Mouse (Mus musculus) stomach, embryonic 15.5 days (tissue): ENCODE measurements around the gene Cdk11b. TPM values are rescaled to one million over a fixed set of nuclear protein-coding genes. Genes with fewer than 3 reads are reported as not detected.
A peak's percentile ranks its signal among the peaks of the same experiment; 100 is the strongest.
"Not testable (repeated sequence)": the region's sequence is repeated elsewhere in the genome, so short reads cannot be mapped to it uniquely, and the experiment has no call there.

ENCODE experiments used
- ATAC-seq: fragments of 200-750 bp; cut with Nextera tagmentation; 2 replicates; pipeline ENCODE4 v1.8.0; 2017; ENCODE audit warnings: low read depth, moderate number of reproducible peaks, moderate TSS enrichment; ENCODE audit not compliant: insufficient read depth, low FRiP score
- H3K27ac ChIP-seq: fragments of 300-500 bp; sonication (generic); 2 replicates; pipeline ENCODE4 v1.5.1; 2015; ENCODE audit warnings: mild to moderate bottlenecking, inconsistent platforms
- H3K27me3 ChIP-seq: fragments of 300-500 bp; sonication (generic); replicated peaks from 2 replicates; pipeline ENCODE4 v1.6.1; 2015; ENCODE audit warnings: inconsistent platforms
- H3K36me3 ChIP-seq: fragments of 300-500 bp; sonication (generic); 2 replicates; pipeline ENCODE4 v1.6.1; 2015; ENCODE audit warnings: inconsistent platforms
- H3K4me1 ChIP-seq: fragments of 300-500 bp; sonication (generic); 2 replicates; pipeline ENCODE4 v1.6.1; 2015; ENCODE audit warnings: inconsistent platforms
- H3K4me2 ChIP-seq: fragments of 300-500 bp; sonication (generic); 2 replicates; pipeline ENCODE4 v1.6.1; 2015; ENCODE audit warnings: mild to moderate bottlenecking, inconsistent platforms
- H3K4me3 ChIP-seq: fragments of 300-500 bp; sonication (generic); replicated peaks from 2 replicates; pipeline ENCODE4 v1.5.1; 2015; ENCODE audit warnings: inconsistent platforms
- H3K9ac ChIP-seq: fragments of 300-500 bp; sonication (generic); 2 replicates; pipeline ENCODE4 v1.6.1; 2015; ENCODE audit warnings: inconsistent platforms
- H3K9me3 ChIP-seq: fragments of 300-500 bp; sonication (generic); 2 replicates; pipeline ENCODE4 v1.6.1; 2016; ENCODE audit warnings: inconsistent platforms
- WGBS: fragments of 180-500 bp; shearing (Covaris S2); methylation state at CpG from one replicate; pipeline ENCODE4 v1.1.7; 2015; 5-methylcytosine and 5-hydroxymethylcytosine counted together
- polyA plus RNA-seq: library from polyadenylated mRNA; unstranded; fragments of >200 nt; fragmentation: Nextera tagmentation; extraction: Ambion mirVana; gene quantifications from 2 replicates; pipeline ENCODE4 v1.2.1, GENCODE M21; 2015

Cdk11b gene
- polyA plus RNA-seq, 1 experiment from 2014 or later: 56.7 TPM

DNA sequence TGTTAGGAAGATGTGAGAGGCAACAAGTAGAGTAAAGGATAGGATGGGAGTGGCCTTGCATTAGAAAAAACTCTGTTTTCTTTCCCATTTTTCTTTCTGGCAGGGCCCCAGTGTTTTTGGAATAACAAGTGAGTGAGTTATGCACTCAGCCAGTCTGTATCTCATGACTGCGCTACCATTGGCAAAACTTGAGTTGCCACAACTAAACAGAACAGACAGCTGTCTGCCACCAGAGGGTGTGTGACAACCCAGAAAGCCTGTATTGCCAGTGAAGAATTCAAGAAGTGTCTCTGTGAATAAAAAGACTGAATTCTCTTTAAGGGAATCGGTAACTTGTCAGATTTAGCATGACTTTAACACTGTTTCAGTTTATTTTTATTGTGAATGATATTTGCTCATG lies 51.3 kb downstream of the Cdk11b start:
- Histone ChIP-seq H3K27ac (no peak overlapping the region), H3K36me3 (no peaks in the 10 kb centered on the region), H3K4me3 (no peak overlapping the region), H3K4me2 (no peak overlapping the region), H3K27me3 (no peaks in the 10 kb centered on the region), H3K4me1 (no peaks in the 10 kb centered on the region), H3K9me3 (no peaks in the 10 kb centered on the region), H3K9ac (no peak overlapping the region)
- 82% methylated on average over 2 of the region's 2 CpGs for WGBS
- no peak for ATAC-seq

DNA sequence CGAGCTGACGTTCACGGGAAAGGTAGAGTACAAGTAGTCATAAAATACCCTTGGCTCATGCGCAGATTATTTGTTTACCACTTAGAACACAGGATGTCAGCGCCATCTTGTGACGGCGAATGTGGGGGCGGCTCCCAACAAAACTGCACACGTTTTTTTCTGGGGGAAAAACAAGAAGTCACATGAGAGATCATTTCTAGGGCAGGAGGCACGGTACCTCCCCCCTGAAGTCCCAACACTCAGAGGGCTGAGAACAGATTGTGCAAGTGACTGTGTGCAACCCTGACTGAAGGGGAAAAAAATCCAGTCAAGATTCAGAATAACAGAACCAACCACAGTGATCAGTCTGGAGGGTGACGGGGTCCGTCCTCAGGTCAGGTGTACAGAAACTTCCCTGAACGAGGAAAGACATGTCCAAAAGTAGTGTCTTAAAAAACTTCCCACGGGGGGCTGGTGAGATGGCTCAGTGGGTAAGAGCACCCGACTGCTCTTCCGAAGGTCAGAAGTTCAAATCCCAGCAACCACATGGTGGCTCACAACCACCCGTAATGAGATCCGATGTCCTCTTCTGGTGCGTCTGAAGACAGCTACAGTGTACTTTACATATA lies 59.1 kb downstream of the Cdk11b start:
- not testable (repeated sequence) for H3K27me3 ChIP-seq

DNA sequence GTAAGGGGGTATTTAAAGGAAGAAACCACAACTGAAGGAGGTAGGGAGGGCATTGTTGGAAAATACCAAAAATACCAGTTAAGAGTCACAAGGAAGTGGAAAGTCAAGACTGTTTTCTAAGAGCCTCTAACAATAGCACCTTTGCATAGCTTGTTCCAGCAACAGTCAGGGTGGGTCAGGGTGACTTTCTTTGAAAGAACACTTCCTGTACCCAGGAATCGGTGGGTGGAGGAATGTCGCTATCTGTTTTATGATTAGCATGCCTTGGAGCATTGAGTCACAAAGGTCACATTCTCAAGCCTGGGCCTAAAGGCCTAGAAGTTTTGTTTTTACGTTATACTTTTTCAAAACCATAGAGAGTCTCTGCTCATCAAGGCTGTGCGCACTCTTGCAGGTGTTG lies 63.1 kb downstream of the Cdk11b start:
- ATAC-seq, H3K9ac ChIP-seq, H3K4me1 ChIP-seq, H3K36me3 ChIP-seq, H3K4me3 ChIP-seq, H3K27me3 ChIP-seq, H3K9me3 ChIP-seq, H3K4me2 ChIP-seq: not testable (repeated sequence)
- 68% methylated on average over 4 of the region's 4 CpGs for WGBS
- H3K27ac ChIP-seq: peak overlapping the region; percentile 33; the same call in 1 of the 2 replicates

More for the DNA sequence above, 59.1 kb downstream of the Cdk11b start:
- not testable (repeated sequence) for H3K27ac ChIP-seq, ATAC-seq, H3K9me3 ChIP-seq, H3K36me3 ChIP-seq, H3K4me2 ChIP-seq, H3K9ac ChIP-seq, H3K4me1 ChIP-seq, H3K4me3 ChIP-seq
- 89% methylated on average over 16 of the region's 19 CpGs for WGBS

DNA sequence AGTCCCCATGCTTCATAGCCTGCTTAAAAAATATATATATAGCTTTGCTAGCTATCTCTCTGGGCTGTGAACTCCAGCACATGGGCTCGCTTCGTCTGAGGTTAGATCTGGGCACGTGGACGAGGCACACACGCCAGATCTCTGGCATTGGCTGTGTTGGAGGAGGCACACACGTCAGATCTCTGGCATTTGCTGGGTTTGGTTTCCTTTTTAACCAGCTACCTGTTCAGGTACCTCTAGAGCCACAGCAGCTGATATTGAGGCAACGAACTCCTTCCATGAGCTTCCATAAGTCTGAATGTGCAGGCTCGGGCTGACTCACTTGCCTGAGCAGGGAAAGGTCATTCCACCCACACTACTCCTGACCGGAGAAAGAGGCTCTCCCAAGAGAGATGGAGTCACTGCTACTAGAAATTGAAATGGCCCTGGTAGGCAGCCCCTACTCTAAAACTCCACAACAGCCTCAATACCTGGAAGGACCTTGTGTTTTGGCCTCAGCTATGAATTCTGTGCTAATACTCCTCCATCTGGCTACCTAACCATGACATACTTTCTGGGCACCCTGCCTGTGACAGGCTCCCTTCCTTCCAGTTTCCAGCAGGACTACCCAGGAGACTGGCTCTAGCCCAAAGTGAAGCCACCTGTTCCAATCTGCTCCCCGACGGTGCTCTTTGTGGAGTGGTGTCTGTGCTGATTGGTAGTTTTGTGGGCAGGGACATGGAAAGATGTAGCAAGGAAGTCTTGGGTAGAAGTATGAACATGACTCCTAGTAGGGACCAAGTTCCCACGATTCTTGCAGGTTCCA lies 66.1 kb downstream of the Cdk11b start:
- Histone ChIP-seq H3K27ac (no peak overlapping the region), H3K9ac (no peak overlapping the region), H3K4me1 (peaks cover 12% of the 10 kb centered on the region), H3K4me2 (no peak overlapping the region), H3K9me3 (no peaks in the 10 kb centered on the region), H3K4me3 (no peak overlapping the region), H3K27me3 (0 out of 2 replicates have a peak, but pooled peaks cover 8% of the 10 kb centered on the region), H3K36me3 (no peaks in the 10 kb centered on the region)
- 80% methylated on average over 12 of the region's 12 CpGs for WGBS
- no peak for ATAC-seq

DNA sequence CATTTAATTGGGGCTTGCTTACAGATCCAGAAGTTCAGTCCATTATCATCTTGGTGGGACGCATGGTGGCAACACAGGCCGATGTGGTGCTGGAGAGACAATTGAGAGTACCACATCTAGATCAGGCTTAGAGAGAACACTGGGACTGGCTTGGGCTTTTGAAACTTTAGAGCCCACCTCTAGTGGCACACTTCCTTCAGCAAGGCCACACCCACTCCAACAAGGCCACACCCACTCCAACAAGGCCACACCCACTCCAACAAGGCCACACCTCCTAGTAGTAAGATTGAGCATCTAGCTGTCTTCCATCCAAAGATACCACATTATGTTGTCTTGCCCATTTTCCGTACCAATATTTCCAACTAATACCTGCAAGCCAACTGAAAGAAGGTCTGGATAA lies 67.8 kb downstream of the Cdk11b start:
- Histone ChIP-seq H3K36me3 (no peaks in the 10 kb centered on the region), H3K4me1 (peaks cover 16% of the 10 kb centered on the region), H3K4me2 (no peak overlapping the region), H3K9me3 (no peaks in the 10 kb centered on the region), H3K27me3 (0 out of 2 replicates have a peak, but pooled peaks cover 8% of the 10 kb centered on the region), H3K27ac (no peak overlapping the region), H3K4me3 (no peak overlapping the region), H3K9ac (no peak overlapping the region)
- WGBS: 94% methylated on average over 3 of the region's 3 CpGs
- no peak for ATAC-seq

DNA sequence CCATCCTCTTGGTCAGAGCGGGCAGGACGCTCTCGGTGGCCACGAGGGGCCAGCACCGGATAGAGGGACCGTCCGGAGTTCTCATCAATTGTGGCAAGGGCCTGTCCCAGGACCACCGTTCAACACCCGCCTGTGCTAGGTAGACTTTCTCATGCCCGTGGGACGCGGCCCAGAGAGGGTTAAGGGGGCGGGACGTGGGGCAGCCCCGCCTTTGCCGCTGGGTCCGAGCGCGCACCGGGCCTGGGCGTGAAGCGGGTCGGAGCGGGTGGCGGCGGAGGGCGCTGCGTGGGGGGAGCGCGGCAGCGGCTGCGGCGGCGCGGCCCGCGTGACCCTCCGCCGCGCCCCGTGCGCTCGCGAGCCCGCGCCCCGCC lies 69.4 kb downstream of the Cdk11b start, which contains the start of gene Fndc10:
Gene Fndc10 (plus strand): TSS at position 232 of the 371 bp plus-strand sequence.
- peak within 1 kb of the TSS; percentile 51; the same call in 1 of the 2 replicates for H3K27ac ChIP-seq
- H3K9ac ChIP-seq: peak within 1 kb of the TSS; percentile 71
- ATAC-seq: peak; percentile 67; the same call in 1 of the 2 replicates
- H3K36me3 ChIP-seq: no peaks in the 10 kb centered on the region
- 0 out of 2 replicates have a peak, but pooled peaks cover 8% of the 10 kb centered on the region for H3K27me3 ChIP-seq
- peaks cover 16% of the 10 kb centered on the region for H3K4me1 ChIP-seq
- peak within 1 kb of the TSS; percentile 97 for H3K4me2 ChIP-seq
- WGBS: 1% methylated on average over 21 of the region's 47 CpGs
- H3K4me3 ChIP-seq: peak within 1 kb of the TSS; percentile 69
- no peaks in the 10 kb centered on the region for H3K9me3 ChIP-seq

DNA sequence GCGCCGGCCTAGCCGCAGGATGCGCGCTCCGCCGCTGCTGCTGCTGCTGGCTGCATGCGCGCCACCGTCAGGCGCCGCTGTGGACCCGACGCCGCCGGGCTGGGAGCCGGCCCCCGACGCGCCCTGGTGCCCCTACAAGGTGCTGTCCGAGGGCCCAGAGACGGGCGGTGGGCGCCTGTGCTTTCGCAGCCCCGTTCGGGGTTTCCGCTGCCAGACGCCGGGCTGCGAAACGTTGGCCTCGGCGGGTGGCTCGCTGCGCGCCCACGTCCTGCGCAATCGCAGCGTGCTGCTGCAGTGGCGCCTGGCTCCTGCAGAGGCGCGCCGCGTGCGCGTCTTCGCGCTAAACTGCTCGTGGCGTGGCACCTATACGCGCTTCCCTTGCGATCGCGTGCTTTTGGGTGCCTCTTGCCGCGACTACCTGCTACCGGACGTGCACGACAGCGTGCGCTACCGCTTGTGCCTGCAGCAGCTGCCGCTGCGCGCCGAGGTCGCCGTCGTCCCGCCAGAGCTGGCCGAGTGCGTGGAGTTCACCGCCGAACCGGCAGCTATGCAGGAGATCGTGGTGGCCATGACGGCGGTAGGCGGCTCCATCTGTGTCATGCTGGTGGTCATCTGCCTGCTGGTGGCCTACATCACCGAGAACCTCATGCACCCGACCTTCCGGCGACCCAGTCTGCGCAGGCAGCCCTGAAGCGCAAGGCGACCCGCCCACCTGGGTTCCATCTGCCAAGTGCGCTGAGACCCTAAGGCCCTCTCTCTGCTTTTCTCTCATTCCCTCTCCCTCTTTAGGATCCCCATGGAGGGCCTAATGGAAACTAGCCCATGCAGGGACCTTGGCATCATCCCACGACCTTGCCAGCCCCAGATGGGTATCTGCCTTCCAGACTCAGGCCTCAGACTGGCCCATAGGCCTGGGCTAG lies 70.1 kb downstream of the Cdk11b start:
- 0 out of 2 replicates have a peak, but pooled peaks cover 8% of the 10 kb centered on the region for H3K27me3 ChIP-seq
- H3K4me2 ChIP-seq: peak overlapping the region; percentile 97
- H3K4me1 ChIP-seq: peaks cover 16% of the 10 kb centered on the region
- no peaks in the 10 kb centered on the region for H3K36me3 ChIP-seq
- peak overlapping the region; percentile 51; the same call in 1 of the 2 replicates for H3K27ac ChIP-seq
- 1% methylated on average over 77 of the region's 92 CpGs for WGBS
- H3K9me3 ChIP-seq: no peaks in the 10 kb centered on the region
- H3K4me3 ChIP-seq: peak overlapping the region; percentile 69
- peak; percentile 51; the same call in 1 of the 2 replicates for ATAC-seq
- H3K9ac ChIP-seq: peak overlapping the region; percentile 71

DNA sequence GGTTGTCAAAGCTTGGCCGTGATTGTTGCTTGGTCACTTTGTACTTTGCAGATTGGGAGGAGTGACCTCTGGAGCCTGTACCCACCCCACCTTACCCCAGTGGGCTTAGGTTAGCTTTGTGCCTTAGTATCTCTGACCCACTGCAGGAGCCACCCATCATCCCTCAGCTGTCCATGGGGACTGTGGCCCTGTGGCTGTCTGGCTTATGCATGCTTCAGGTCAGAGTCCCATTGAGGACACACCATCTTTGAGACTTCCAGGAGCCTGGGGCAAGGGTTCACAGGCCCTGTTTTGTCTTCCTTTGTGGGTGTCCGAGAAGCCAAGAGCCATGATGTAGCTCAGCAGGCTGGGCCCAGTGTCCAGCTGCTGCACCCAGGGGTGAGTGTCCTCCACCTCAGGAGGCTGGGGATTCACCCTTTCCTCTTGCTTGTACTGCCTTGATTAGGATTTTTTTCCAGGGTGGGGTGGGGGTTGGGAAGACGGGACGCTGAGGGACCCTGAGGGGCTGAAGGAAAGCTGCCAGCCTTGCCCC lies 70.9 kb downstream of the Cdk11b start:
- Histone ChIP-seq H3K9ac (peak overlapping the region; percentile 71; the same call in 1 of the 2 replicates), H3K27me3 (0 out of 2 replicates have a peak, but pooled peaks cover 8% of the 10 kb centered on the region), H3K36me3 (no peaks in the 10 kb centered on the region), H3K9me3 (no peaks in the 10 kb centered on the region), H3K4me3 (peak overlapping the region; percentile 69), H3K4me1 (peaks cover 16% of the 10 kb centered on the region), H3K27ac (no peak overlapping the region), H3K4me2 (peak overlapping the region; percentile 97)
- WGBS: 73% methylated on average over 4 of the region's 4 CpGs
- no peak for ATAC-seq

DNA sequence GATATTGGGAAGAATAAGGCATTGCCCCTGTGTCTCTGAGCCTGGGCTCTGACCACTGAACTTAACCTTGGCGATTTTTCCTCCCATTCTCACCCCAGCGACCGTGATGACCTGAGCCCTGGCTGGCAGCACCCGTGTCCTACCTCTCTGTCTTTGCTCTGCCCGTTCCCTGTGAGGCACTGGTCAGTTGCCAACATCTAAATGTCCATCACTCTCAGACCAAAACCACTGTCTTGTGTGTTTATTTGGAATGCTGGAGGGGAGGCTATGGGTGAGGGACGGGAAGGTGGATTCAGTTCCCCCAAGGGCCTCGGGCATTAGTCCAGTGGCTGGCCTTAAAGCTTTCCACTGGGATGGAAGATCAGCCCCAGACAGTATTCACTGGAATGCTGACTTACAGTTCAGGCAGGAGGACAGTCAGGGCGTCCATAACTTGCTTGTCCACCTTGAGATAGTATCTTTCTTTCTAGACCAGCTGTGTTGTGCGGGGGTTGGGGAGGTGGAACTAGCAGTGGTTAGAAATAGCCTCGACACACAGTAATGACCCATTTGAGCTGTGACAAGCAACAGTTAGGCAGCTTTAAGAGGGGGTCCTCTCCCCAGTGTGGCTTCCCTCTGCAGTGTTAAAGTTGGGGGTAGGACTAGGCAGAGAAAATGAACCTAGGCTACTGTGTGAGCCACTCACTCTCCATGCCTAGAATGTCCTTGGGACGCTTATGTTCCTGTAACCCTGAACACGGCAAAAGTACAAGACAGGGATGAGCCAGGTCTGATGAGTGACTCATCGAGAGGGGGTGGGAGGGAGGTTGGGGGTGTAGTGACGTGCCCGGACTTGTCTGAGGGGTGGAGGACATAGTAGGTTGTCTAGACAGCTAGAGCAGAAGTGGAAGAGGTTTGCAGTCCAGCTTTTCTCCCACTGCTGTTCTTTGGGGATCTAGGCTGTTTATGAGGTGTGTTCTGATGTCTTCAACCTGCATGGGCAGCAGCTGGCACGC lies 71.9 kb downstream of the Cdk11b start:
- Histone ChIP-seq H3K9ac (no peak overlapping the region), H3K4me2 (no peak overlapping the region; the same call in 1 of the 2 replicates)
- WGBS: 67% methylated on average over 16 of the region's 16 CpGs

More for the DNA sequence above, 71.9 kb downstream of the Cdk11b start:
- Histone ChIP-seq H3K36me3 (no peaks in the 10 kb centered on the region), H3K9me3 (no peaks in the 10 kb centered on the region), H3K4me3 (no peak overlapping the region), H3K27ac (no peak overlapping the region), H3K27me3 (0 out of 2 replicates have a peak, but pooled peaks cover 8% of the 10 kb centered on the region), H3K4me1 (peaks cover 16% of the 10 kb centered on the region)
- ATAC-seq: no peak
